Mouse (Mus musculus) ovary, postnatal 36 days (tissue): ENCODE measurements around the gene Acadl.

Source experiments
- DNase-seq: peaks from one replicate; pipeline ENCODE4 v3.0.0; 2022; ENCODE audit warnings: low spot score, mixed read lengths

Gene Acadl

GRCm38 (mm10) chr1:66781027-66781426 is 82.0 kb downstream of the Acadl start:
- no peak for DNase-seq
